Mouse (Mus musculus): ENCODE data around the gene Olfr613.
"Not testable (repeated sequence)": the region's sequence is repeated elsewhere in the genome, so short reads cannot be mapped to it uniquely, and the experiment has no call there.

Olfr613 gene

DNA sequence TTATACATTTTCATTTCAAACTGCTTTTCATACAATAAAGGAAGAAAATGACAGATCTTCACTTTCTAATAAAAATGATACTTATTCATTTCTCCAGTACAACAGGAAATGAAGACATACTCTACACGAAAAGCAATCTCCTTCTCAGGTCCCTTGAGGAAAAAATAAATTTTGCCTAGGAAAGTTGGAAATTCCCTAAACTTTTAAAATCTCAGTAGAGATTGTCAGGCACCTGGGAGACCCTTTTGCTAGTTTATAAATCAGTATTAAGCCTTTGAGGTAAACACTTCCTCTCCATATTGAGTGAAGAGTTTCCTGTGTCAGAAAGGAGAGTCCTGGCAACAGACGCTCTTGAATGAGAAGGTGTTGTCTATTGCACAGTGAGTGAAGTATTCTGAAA lies at the start of gene Olfr613:
Olfr613 (plus strand) TSS at position 301 of the 400 bp plus-strand sequence.
- no peak for DNase-seq

- no peak for DNase-seq
Measured at GRCm38 (mm10) chr7:103512022-103512421, 35.9 kb upstream of the Olfr613 start, which contains the start of gene Olfr610. Gene Olfr610, minus strand, starts transcription at chr7:103512122.

DNA sequence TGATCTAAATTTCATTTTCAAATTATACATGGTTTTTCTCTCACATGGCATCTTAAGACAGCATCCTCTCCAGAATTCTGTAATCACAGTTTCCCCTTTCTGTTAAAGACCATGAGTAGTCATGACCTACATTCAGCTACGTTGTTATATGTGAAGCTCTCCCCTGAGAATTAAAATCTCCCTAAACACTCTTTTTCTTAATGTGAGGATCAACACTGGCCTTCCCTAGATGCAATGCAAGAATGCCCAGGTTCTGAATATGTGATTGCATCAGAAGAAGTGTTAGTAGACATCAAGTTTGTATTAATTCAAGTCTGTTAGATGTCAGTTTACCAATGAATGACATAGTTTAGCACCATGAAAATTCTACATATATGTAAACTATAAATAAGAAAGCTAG lies 27.1 kb upstream of the Olfr613 start, which contains the start of gene Olfr611:
Olfr611 (minus strand) TSS at position 101 of the 400 bp plus-strand sequence.
- DNase-seq = not testable (repeated sequence)

GRCm38 (mm10) chr7:103542617-103543016 lies 5.3 kb upstream of the Olfr613 start, which contains the start of gene Olfr612:
Gene Olfr612, minus strand, starts transcription at chr7:103542717.
- not testable (repeated sequence) for DNase-seq

GRCm38 (mm10) chr7:103555779-103556178 lies 7.9 kb downstream of the Olfr613 start, which contains the start of gene Olfr615:
Gene Olfr615, plus strand, starts transcription at chr7:103556079.
- no peak for DNase-seq

DNA sequence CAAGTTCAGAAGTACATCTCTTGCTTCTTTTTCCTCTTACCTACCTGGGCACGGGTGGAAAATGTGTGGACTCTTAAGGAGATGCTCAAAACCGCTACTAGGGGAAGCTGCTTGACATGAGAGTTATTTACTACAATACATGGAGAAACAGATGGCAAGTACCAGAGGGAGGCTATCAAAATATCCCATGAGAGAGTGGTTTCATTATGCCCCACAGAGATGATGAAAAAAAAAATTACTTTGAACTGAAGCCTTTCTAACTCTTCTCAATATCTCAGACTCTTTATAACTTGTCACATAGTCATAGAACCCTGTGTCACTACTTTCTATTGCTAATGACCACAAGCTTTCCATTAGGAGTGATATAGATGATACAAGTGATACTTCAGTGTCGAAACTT lies 21.2 kb downstream of the Olfr613 start, which contains the start of gene Olfr616:
Olfr616 (minus strand) TSS at position 101 of the 400 bp plus-strand sequence.
- no peak for DNase-seq

DNA sequence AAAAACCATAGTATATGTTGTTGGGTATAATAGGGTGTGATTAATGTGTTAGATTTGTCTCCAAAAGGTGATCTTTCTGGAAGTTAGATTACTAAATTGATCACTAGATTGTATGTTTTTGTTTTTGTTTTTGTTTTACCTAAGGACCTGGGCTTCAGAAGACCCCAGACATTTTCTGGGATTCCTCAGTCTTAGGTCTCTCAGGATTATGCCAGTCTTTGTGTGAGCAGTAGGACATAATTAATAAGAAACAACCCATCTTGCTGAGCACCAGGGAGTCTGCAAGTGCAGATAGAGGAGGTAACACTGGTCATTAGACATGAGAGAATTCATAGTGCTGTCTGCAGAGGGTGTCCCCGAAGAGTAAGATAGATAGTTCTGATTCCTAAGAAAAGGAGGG lies 24.9 kb downstream of the Olfr613 start, which contains the start of gene Olfr617:
Olfr617 (plus strand) TSS at position 301 of the 400 bp plus-strand sequence.
- DNase-seq = no peak

DNA sequence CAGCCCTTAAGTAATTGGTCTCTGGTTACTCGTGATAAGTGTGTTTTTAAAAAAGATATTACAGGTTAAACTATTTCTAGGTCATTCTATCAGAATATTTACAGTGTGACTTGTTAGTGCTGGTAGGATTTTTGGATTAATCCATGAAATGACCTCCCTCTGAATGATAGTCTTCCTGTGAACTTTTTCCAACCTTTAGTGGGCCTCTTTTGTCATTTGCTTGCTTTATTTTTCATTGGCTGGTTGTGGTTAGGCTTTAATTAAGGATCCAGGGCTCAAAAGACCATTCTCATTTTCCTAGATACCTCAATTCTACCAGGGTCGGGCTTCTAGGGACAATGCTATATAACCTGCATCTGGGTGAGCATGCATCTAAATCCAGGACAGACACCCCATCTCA lies 41.9 kb downstream of the Olfr613 start, which contains the start of gene Olfr618:
Olfr618 (plus strand) TSS at position 301 of the 400 bp plus-strand sequence.
- DNase-seq = no peak

DNA sequence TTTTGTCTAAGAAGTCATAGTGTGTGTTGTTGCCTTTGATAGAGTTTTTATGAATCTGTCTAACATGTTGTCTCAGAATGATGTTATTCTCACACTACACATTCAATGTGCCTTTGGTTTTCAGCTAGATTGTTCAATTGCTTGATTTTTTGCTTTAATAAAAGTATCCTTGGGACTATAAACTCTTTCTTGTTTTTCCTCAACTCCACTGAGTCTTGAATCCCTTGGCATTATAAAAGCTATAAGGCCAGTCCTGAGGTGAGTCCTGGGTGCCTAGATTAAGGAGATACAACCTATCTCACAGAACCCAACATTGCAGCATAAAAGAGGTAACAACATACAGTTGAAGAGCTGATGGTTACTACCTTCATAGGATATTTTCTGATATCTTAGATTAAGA lies 52.4 kb downstream of the Olfr613 start, which contains the start of gene Olfr619:
Olfr619 (plus strand) TSS at position 301 of the 400 bp plus-strand sequence.
- DNase-seq = no peak
